Mouse (Mus musculus) ES-E14 (cell line): ENCODE results near the gene Izumo1.

Experiments used
- CHD2 ChIP-seq: IDR thresholded peaks from 2 replicates; pipeline ENCODE4 v1.6.1; 2014; ENCODE audit warnings: mild to moderate bottlenecking, low read depth, low read length, inconsistent platforms
- HCFC1 ChIP-seq: IDR thresholded peaks from 2 replicates; pipeline ENCODE4 v1.6.1; 2012; ENCODE audit warnings: low read length, inconsistent platforms, borderline replicate concordance; ENCODE audit not compliant: insufficient read depth
- MAFK ChIP-seq: IDR thresholded peaks from 2 replicates; pipeline ENCODE4 v1.6.1; 2014; ENCODE audit warnings: mild to moderate bottlenecking, low read depth, low read length, inconsistent platforms; ENCODE audit not compliant: insufficient read depth

DNA sequence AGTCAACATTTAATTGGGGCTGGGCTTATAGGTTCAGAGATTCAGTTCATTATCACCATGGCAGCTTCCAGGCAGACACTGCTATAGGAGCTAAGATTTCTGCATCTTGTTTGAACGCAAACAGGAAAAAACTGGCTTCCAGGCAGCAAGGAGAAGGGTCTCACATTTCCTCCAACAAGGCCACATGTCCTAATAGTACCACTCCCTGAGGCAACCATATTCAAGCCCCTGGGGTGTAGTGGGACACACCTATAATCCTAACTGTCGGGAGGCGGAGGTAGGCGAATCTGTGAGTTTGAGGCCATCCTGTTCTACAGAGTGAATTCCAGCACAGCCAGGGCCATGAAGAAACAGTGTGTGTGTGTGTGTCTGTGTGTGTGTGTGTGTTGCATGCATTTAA is 26.4 kb upstream of the Izumo1 start:
- TF ChIP-seq HCFC1, result no peak
- TF ChIP-seq CHD2, result no peak
- no peak for TF ChIP-seq MAFK
